ENCODE assay signal across 9 mouse cellular contexts in genomic region chr6:47799079-47799478, GRCm38 (mm10). TPM values are rescaled to one million over a fixed set of nuclear protein-coding genes. Genes with fewer than 3 reads are reported as not detected.
DNase-seq lines count a peak whose midpoint lies in the region; ATAC-seq and TF ChIP-seq lines count a peak whose summit lies in the region.
"Had no signal": no experiment of that assay in that cellular context is flagged by ENCODE, and none has a peak within 500 bp of the region (broad histone marks: within the 10 kb centered on the region; RNA-seq: fewer than 3 reads in every experiment).

No protein-coding gene starts in this region.

- no peak overlapping the region for H3K9ac ChIP-seq in heart, postnatal 0 days (replicated peaks; ENCODE audit: low read depth, low read length)
- H3K9ac ChIP-seq in stomach, postnatal 0 days (ENCODE audit: low read length): no peak overlapping the region
- H3K9ac ChIP-seq: limb, embryonic 12.5 days had no signal

- H3K4me3 ChIP-seq in heart, embryonic 10.5 days: no peak overlapping the region
- no peak overlapping the region for H3K4me3 ChIP-seq in heart, postnatal 0 days (ENCODE audit: low read depth, low read length)
- H3K4me3 ChIP-seq in midbrain, embryonic 10.5 days: no peak overlapping the region
- no peak overlapping the region for H3K4me3 ChIP-seq in stomach, postnatal 0 days (ENCODE audit: low read depth, low read length)
- H3K4me3 ChIP-seq: limb, embryonic 12.5 days had no signal

- H3K9me3 ChIP-seq in heart, embryonic 10.5 days: no peaks in the 10 kb centered on the region
- no peaks in the 10 kb centered on the region for H3K9me3 ChIP-seq in heart, postnatal 0 days (replicated peaks; ENCODE audit: control insufficient read depth, low read length)
- no peaks in the 10 kb centered on the region for H3K9me3 ChIP-seq in midbrain, embryonic 10.5 days (replicated peaks)
- no peaks in the 10 kb centered on the region for H3K9me3 ChIP-seq in stomach, postnatal 0 days (ENCODE audit: control insufficient read depth, low read length)
- H3K9me3 ChIP-seq: limb, embryonic 12.5 days had no signal

- no peaks in the 10 kb centered on the region for H3K27me3 ChIP-seq in heart, embryonic 10.5 days (ENCODE audit: insufficient read depth, poor library complexity, severe bottlenecking)
- no peaks in the 10 kb centered on the region for H3K27me3 ChIP-seq in heart, postnatal 0 days (ENCODE audit: control insufficient read depth, insufficient read depth, low read length)
- no peaks in the 10 kb centered on the region for H3K27me3 ChIP-seq in midbrain, embryonic 10.5 days (ENCODE audit: low read depth, poor library complexity, severe bottlenecking)
- no peaks in the 10 kb centered on the region for H3K27me3 ChIP-seq in stomach, postnatal 0 days (ENCODE audit: control insufficient read depth, insufficient read depth, low read length)
- H3K27me3 ChIP-seq: limb, embryonic 12.5 days had no signal

- no peak overlapping the region for H3K4me2 ChIP-seq in heart, postnatal 0 days (ENCODE audit: low read depth, low read length)
- H3K4me2 ChIP-seq in stomach, postnatal 0 days (replicated peaks; ENCODE audit: low read depth): no peak overlapping the region
- H3K4me2 ChIP-seq: limb, embryonic 12.5 days had no signal

- peak; percentile 66 to 70 for DNase-seq in heart, adult 18-20 months
- DNase-seq in heart, embryonic 10.5 days (ENCODE audit: low spot score): no peak
- DNase-seq in NIH3T3 (ENCODE audit: low read depth): peak; percentile 83
- peak; percentile 88 for DNase-seq in embryo, embryonic 11 days
- peak; percentile 73 for DNase-seq in heart, postnatal 0 days (ENCODE audit: low spot score)
- DNase-seq in layer of hippocampus, adult 9-11 months: peak; percentile 58
- DNase-seq in midbrain, embryonic 10.5 days (ENCODE audit: low spot score): peak; percentile 52
- DNase-seq in stomach, postnatal 0 days (ENCODE audit: low spot score): peak; percentile 46

- WGBS in heart, embryonic 10.5 days: 50% methylated on average over 6 of the region's 6 CpGs
- WGBS in heart, postnatal 0 days: 43% methylated on average over 6 of the region's 6 CpGs
- 64% methylated on average over 6 of the region's 6 CpGs for WGBS in midbrain, embryonic 10.5 days
- WGBS in stomach, postnatal 0 days: 44% methylated on average over 6 of the region's 6 CpGs

- no peaks in the 10 kb centered on the region for H3K4me1 ChIP-seq in heart, embryonic 10.5 days
- H3K4me1 ChIP-seq in heart, postnatal 0 days (ENCODE audit: control insufficient read depth, insufficient read depth): no peaks in the 10 kb centered on the region
- no peaks in the 10 kb centered on the region for H3K4me1 ChIP-seq in midbrain, embryonic 10.5 days
- H3K4me1 ChIP-seq in stomach, postnatal 0 days (replicated peaks; ENCODE audit: control insufficient read depth, insufficient read depth): no peaks in the 10 kb centered on the region
- H3K4me1 ChIP-seq: limb, embryonic 12.5 days had no signal

- TF ChIP-seq CTCF in heart, postnatal 0 days (IDR thresholded peaks at IDR 0.05; ENCODE audit: low read depth): peak; percentile 78
- peak; percentile 87 for TF ChIP-seq CTCF in stomach, postnatal 0 days (IDR thresholded peaks at IDR 0.05; ENCODE audit: low read depth)

- TF ChIP-seq EP300 in heart, postnatal 0 days (IDR thresholded peaks at IDR 0.05; ENCODE audit: low read depth): no peak
- no peak for TF ChIP-seq EP300 in stomach, postnatal 0 days (optimal IDR thresholded peaks at IDR 0.05)

- H3K27ac ChIP-seq in heart, embryonic 10.5 days: no peak overlapping the region
- no peak overlapping the region for H3K27ac ChIP-seq in heart, postnatal 0 days (ENCODE audit: low read depth)
- H3K27ac ChIP-seq in midbrain, embryonic 10.5 days (replicated peaks): no peak overlapping the region
- no peak overlapping the region for H3K27ac ChIP-seq in stomach, postnatal 0 days (replicated peaks)
- H3K27ac ChIP-seq: limb, embryonic 12.5 days had no signal

- peak; percentile 77 for ATAC-seq in heart, postnatal 0 days (ENCODE audit: insufficient read depth, low read depth)
- ATAC-seq in stomach, postnatal 0 days (ENCODE audit: low FRiP score, low TSS enrichment): peak; percentile 53

- H3K36me3 ChIP-seq in heart, embryonic 10.5 days: peaks cover 96% of the 10 kb centered on the region
- H3K36me3 ChIP-seq in heart, postnatal 0 days (replicated peaks; ENCODE audit: control insufficient read depth, insufficient read depth, low read length): peaks cover 77% of the 10 kb centered on the region
- H3K36me3 ChIP-seq in midbrain, embryonic 10.5 days: peaks cover 99% of the 10 kb centered on the region
- peaks cover 34% of the 10 kb centered on the region for H3K36me3 ChIP-seq in stomach, postnatal 0 days (ENCODE audit: control insufficient read depth, insufficient read depth, low read length)

RNA-seq across cellular contexts. Expression of gene Pdia4, which starts 14.2 kb away (rescaled TPM):
- 10 to 100 TPM; 38.4 to 45.9 TPM for total RNA-seq in heart, adult 18-20 months (2021)
- polyA plus RNA-seq in heart, embryonic 10.5 days (2016; fragmentation: Nextera tagmentation; extraction: Ambion mirVana): 232 and 268 TPM in 2 replicates
- total RNA-seq in heart, postnatal 0 days (2014; rRNA removed; ENCODE audit: low replicate concordance): 36.0 and 45.1 TPM in 2 replicates
- 51.4 and 66.0 TPM in 2 replicates for polyA plus RNA-seq in heart, postnatal 0 days (2015; fragmentation: Nextera tagmentation; extraction: Ambion mirVana)
- 283 and 312 TPM in 2 replicates for polyA plus RNA-seq in midbrain, embryonic 10.5 days (2016; fragmentation: Nextera tagmentation; extraction: Ambion mirVana)
- 169 and 180 TPM in 2 replicates for polyA plus RNA-seq in stomach, postnatal 0 days (2015; fragmentation: Nextera tagmentation; extraction: Ambion mirVana)

RNA-seq across cellular contexts. Expression of gene Zfp786, which starts 31.6 kb away (rescaled TPM):
- total RNA-seq in heart, adult 18-20 months (2021): under 1 TPM; 0.52 to 0.85 TPM
- 1.2 and 3.5 TPM in 2 replicates for polyA plus RNA-seq in heart, embryonic 10.5 days (2016; fragmentation: Nextera tagmentation; extraction: Ambion mirVana)
- total RNA-seq in heart, postnatal 0 days (2014; rRNA removed; ENCODE audit: low replicate concordance): 0.69 TPM in 1 of 2 replicates, not detected in the other
- 0.70 and 0.85 TPM in 2 replicates for polyA plus RNA-seq in heart, postnatal 0 days (2015; fragmentation: Nextera tagmentation; extraction: Ambion mirVana)
- 6.9 and 8.5 TPM in 2 replicates for polyA plus RNA-seq in midbrain, embryonic 10.5 days (2016; fragmentation: Nextera tagmentation; extraction: Ambion mirVana)
- polyA plus RNA-seq in stomach, postnatal 0 days (2015; fragmentation: Nextera tagmentation; extraction: Ambion mirVana): 1.0 and 1.1 TPM in 2 replicates

RNA-seq across cellular contexts. Expression of gene Zfp398, which starts 36.4 kb away (rescaled TPM):
- 1 to 10 TPM; 5.6 to 6.0 TPM for total RNA-seq in heart, adult 18-20 months (2021)
- polyA plus RNA-seq in heart, embryonic 10.5 days (2016; fragmentation: Nextera tagmentation; extraction: Ambion mirVana): 4.7 and 5.4 TPM in 2 replicates
- 6.7 and 9.1 TPM in 2 replicates for total RNA-seq in heart, postnatal 0 days (2014; rRNA removed; ENCODE audit: low replicate concordance)
- polyA plus RNA-seq in heart, postnatal 0 days (2015; fragmentation: Nextera tagmentation; extraction: Ambion mirVana): 2.9 and 3.0 TPM in 2 replicates
- 8.2 and 8.8 TPM in 2 replicates for polyA plus RNA-seq in midbrain, embryonic 10.5 days (2016; fragmentation: Nextera tagmentation; extraction: Ambion mirVana)
- 3.8 and 4.0 TPM in 2 replicates for polyA plus RNA-seq in stomach, postnatal 0 days (2015; fragmentation: Nextera tagmentation; extraction: Ambion mirVana)
